Mouse (Mus musculus): ENCODE results near the gene Ctso.

DNA sequence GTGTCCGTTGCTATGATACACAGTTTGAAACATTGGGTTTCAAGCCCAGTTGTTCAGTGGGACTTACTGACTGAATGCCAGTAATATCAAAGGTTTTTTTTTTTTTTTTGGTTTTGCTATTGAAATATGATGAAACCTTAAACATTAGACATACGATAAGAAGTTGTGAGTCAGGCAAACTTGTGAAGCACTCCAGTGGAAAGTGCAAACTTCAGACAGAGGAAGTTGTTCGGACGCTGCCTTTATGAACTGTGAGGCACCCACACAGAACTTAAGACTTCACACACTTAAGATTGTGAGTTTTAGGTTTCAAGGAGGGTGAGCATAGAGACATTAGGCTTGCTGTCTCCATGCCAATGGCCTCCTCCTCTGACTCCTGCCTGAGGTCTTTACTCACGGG is 49.2 kb downstream of the Ctso start:
- TF ChIP-seq CTCF (IDR thresholded peaks at IDR 0.05) (no peak), POLR2A (IDR thresholded peaks at IDR 0.05; ENCODE audit: insufficient read depth, low read depth, low read length) (no peak)
